Mouse (Mus musculus) thymus, postnatal 14 days (tissue): ENCODE results near the gene Olfr384.
"Not testable (repeated sequence)": the region's sequence is repeated elsewhere in the genome, so short reads cannot be mapped to it uniquely, and the experiment has no call there.

Source experiments
- DNase-seq: peaks from one replicate; pipeline ENCODE4 v3.0.0; 2021

The Olfr384 gene

DNA sequence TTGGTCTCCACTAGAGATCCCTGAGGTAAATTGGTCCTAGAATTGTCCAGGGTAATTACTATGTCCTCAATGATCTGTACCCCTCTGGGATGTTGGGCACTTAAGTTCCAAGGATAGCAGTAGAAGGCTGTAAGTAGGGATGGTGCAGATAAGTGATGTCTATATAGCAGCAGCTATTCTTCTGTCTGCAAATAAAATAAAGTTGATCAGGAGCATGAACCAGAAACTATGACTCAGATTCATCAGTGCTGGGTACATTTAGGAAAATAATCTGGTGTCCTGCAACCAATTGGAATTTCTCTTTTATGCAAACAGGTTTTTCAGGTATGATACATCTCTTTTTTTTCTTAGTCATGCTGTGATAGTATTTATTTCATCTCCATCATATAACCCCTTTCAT, at the start of gene Olfr384:
Gene Olfr384 (plus strand): TSS at position 301 of the 400 bp plus-strand sequence.
- no peak for DNase-seq

GRCm38 (mm10) chr11:73579871-73580270, 18.5 kb upstream of the Olfr384 start:
- DNase-seq = no peak

GRCm38 (mm10) chr11:73583188-73583587, 15.2 kb upstream of the Olfr384 start:
- DNase-seq = not testable (repeated sequence)

GRCm38 (mm10) chr11:73592908-73593307, 5.5 kb upstream of the Olfr384 start, which contains the start of gene Olfr385:
Olfr385 (minus strand) TSS chr11:73593008.
- no peak for DNase-seq
